Mouse (Mus musculus) embryo, embryonic 10.5 days (tissue): ENCODE data around the gene Vmn1r90.
"Not testable (repeated sequence)": the region's sequence is repeated elsewhere in the genome, so short reads cannot be mapped to it uniquely, and the experiment has no call there.

Source experiments
- DNase-seq: peaks from one replicate; pipeline ENCODE4 v3.0.0-alpha.2; 2015; ENCODE audit warnings: low spot score

Vmn1r90 gene

DNA sequence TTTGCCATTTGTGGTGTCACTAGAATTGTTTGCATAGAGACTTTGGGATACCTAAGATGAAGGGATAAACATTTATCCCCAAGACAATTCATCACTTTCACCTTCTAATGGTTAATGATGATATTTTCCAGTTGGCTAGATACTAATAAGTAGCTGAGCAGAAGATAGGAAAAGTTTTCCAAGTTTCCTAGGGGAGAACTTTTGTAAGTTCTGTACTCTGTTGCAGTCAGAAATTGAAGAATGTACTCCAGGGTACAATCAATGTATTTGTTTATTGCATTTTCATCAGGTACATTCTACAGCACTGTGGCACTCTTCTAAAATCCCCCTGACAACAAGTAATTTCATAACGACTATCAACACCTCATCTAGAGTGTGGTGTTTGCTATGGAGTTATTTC lies at the start of gene Vmn1r90:
Vmn1r90 (minus strand) TSS at position 101 of the 400 bp plus-strand sequence.
- no peak for DNase-seq

- DNase-seq = not testable (repeated sequence)
Measured at GRCm38 (mm10) chr7:14593009-14593408, 29.7 kb upstream of the Vmn1r90 start.

DNA sequence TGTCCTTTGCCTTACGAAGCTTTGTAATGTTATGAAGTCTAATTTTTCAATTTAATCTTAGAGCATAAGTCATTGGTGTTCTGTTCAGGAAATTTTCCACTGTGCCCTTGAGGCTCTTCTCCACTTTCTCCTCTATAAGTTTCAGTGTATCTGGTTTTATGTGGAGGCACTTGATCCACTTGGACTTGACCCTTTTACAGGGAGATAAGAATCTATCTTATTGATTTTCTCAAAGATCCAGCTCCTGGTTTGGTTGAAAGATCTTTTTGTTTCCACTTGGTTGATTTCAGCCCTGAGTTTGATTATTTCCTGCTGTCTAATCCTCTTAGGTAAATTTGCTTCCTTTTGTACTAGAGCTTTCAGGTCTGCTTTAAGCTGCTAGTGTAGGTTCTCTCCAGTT lies 11.0 kb downstream of the Vmn1r90 start:
- no peak for DNase-seq

- DNase-seq = no peak
Measured at GRCm38 (mm10) chr7:14525280-14525679, 38.0 kb downstream of the Vmn1r90 start.

DNA sequence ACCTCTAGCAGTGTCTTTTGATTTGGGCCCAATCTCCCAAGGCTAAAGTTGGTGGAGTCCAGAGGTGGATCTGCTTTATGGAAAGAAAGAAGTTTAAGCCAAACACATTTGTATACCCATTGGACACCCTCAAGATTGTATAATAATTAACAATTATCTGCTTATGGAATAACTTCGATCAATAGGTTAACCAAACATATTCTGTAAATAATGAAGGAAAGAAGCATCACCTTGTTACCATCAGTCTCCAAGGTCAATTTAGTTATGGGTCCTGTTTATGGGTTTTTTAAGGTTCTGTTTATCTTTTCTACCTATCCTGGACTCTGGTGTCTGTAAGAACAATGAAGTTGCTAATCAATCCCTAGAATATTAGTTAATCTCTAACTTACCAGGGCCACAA lies 40.7 kb downstream of the Vmn1r90 start:
- DNase-seq = no peak

- no peak for DNase-seq
Measured at GRCm38 (mm10) chr7:14518301-14518700, 45.0 kb downstream of the Vmn1r90 start.
